Mouse (Mus musculus) bone marrow, adult 2 months (tissue): ENCODE results near the gene Spata18. TPM values are rescaled to one million over a fixed set of nuclear protein-coding genes. Genes with fewer than 3 reads are reported as not detected.

Source experiments
- H3K27ac ChIP-seq: fragments of 200-500 bp; 2 replicates; pipeline ENCODE4 v1.5.1; 2012; ENCODE audit warnings: low read depth, mild to moderate bottlenecking, control low read depth, inconsistent platforms, low read length; ENCODE audit not compliant: control insufficient read depth, poor library complexity, insufficient read depth
- H3K4me1 ChIP-seq: fragments of 200-500 bp; 2 replicates; pipeline ENCODE4 v1.6.1; 2011; ENCODE audit warnings: low read length; ENCODE audit not compliant: control insufficient read depth, insufficient read depth
- H3K4me3 ChIP-seq: fragments of 200-500 bp; replicated peaks from 2 replicates; pipeline ENCODE3; 2011; ENCODE audit warnings: mild to moderate bottlenecking, low read depth, low read length, control low read depth; ENCODE audit not compliant: control insufficient read depth
- CTCF ChIP-seq: fragments of 200-500 bp; IDR thresholded peaks from 2 replicates; pipeline ENCODE4 v1.5.1; 2011; ENCODE audit warnings: low read length, control low read depth; ENCODE audit not compliant: control insufficient read depth, insufficient read depth
- POLR2A ChIP-seq: fragments of 200-500 bp; IDR thresholded peaks from 2 replicates; pipeline ENCODE4 v1.6.1; 2011; ENCODE audit warnings: low read depth, mild to moderate bottlenecking, control low read depth, low read length, borderline replicate concordance; ENCODE audit not compliant: control insufficient read depth
- WGBS: fragments of 180-500 bp; shearing (Covaris S2); methylation state at CpG from one replicate; pipeline ENCODE4 v1.1.7; 2018; 5-methylcytosine and 5-hydroxymethylcytosine counted together
- polyA plus RNA-seq: library from polyadenylated mRNA; stranded (reverse); fragments of >200 nt; gene quantifications from 2 replicates; pipeline ENCODE4 v1.2.4, GENCODE M21; 2011; ENCODE audit warnings: low replicate concordance; ENCODE audit not compliant: missing spikeins, insufficient read depth, insufficient read length

Spata18 gene
- polyA plus RNA-seq, 1 experiment = not detected

DNA sequence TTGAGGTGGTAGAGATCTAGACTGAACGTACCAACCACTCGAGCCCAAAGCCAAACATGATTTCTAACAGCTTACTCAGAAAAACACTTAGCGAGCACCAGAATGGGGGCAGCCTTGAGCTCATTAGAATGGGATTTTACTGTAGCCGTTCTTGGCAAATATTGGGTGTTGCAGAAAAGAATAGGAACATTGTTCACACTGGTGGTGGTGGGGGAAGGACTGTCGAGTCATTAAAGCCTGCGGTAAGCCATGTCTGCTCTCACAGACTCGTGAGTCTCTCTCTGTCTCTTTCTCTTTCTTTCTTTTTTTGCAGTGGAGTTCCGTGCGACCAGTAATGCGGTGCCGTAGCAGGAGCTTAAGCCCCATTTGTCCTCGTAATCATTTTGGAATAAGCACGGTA lies 25.4 kb downstream of the Spata18 start:
- H3K4me3 ChIP-seq = no peak overlapping the region
- WGBS = 77% methylated on average over 13 of the region's 13 CpGs
- TF ChIP-seq POLR2A = no peak
- TF ChIP-seq CTCF = no peak
- H3K4me1 ChIP-seq = no peaks in the 10 kb centered on the region
- H3K27ac ChIP-seq = no peak overlapping the region

DNA sequence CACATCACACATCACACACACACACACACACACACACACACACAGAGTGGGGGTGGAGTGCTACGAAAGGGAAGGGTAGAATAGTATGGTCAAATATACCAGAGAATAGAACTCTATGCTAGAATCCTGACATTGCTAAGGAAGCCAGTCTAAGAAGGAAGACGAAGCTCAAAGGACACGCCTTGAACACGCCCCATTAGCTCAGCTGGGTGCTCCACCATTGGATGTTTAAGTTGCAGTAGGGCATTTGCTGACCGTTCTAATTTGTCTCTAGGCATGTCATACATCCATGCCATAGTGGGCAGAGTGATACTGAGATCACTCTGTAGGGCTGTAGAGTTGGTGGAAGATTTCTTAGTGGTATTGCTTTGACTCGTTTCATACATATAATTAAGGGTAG lies 32.0 kb downstream of the Spata18 start:
- Histone ChIP-seq H3K27ac (no peak overlapping the region), H3K4me1 (no peaks in the 10 kb centered on the region), H3K4me3 (no peak overlapping the region)
- TF ChIP-seq CTCF = no peak
- no peak for TF ChIP-seq POLR2A
- WGBS = 65% methylated on average over 6 of the region's 6 CpGs

DNA sequence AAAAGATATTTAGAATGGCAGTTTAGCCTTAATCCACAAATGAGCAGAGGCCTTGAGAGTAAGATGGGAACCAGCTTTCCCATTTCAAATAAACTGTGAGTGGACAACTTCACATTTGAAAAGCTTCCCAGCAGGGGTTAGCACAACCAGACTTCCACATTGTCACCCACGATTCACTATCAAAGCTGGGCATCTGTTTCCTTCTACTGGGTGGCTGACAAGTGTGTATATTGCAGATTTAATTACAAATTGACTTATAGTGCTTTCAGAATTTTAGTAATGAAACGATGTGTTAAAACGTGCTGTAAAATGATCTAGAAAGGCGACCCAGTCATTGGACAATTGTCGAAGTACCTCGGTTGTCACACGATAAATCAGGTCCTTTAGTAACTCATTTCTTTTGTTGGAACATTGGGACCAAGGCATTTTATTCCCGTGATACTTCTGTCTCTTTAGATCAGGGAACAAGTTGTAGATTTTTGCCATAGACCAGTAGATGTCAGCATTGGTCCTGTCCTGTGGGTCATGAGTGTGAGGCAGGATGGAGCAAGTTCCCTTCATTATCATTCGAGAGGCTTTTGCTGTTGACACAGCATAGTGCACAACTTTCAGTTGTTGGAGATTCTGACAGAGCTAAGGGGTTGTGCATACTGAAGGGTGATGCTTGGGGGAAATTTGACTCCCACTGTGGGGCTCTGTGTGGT lies 32.7 kb downstream of the Spata18 start:
- TF ChIP-seq POLR2A = no peak
- TF ChIP-seq CTCF = no peak
- H3K4me3 ChIP-seq = no peak overlapping the region
- H3K27ac ChIP-seq = no peak overlapping the region
- no peaks in the 10 kb centered on the region for H3K4me1 ChIP-seq
- WGBS = 24% methylated on average over 9 of the region's 9 CpGs

DNA sequence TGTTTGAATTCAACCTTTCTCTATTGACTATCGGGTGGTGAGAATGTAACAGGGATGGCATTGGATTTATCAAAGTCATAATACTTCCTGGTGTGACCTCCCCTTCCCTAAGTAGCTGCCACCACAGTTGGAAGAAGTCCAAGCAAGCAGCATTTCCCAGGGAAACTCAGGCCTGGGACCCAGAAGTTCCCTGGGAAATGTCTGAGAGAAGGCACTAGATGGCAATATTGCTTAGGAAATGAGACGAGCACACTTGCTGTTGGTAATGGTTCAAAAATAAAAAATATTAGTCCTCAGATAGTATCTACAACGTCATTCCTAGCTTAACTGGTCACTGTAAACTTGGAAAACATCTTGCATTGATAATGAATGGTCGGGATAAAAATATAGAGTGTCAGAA lies 35.0 kb downstream of the Spata18 start:
- no peak overlapping the region for H3K4me3 ChIP-seq
- 28% methylated on average over 4 of the region's 4 CpGs for WGBS

DNA sequence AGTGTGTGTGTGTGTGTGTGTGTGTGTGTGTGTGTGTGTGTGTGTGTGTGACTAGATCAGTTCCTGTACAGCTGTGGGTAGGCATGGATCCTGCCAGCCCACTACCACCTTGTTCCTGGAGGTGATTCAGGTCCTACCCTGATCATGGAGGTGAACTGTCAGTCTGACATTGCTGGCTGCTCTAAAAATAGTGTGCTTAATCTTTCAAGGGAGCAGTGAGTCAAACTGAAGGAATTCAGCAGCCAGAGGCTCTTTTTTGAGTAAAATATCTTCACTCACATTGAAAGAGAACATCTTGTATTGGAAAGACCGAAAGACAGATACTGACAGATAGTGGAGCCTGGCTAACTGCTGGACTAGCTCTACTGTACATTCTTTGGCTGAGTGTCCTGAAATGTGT lies 37.4 kb downstream of the Spata18 start:
- TF ChIP-seq CTCF (no peak), POLR2A (no peak)
- WGBS = 86% methylated on average over 1 of the region's 1 CpGs
- Histone ChIP-seq H3K4me1 (no peaks in the 10 kb centered on the region), H3K4me3 (no peak overlapping the region), H3K27ac (no peak overlapping the region)

More for the DNA sequence above, 35.0 kb downstream of the Spata18 start:
- H3K4me1 ChIP-seq = no peaks in the 10 kb centered on the region
- H3K27ac ChIP-seq = no peak overlapping the region
- TF ChIP-seq CTCF (no peak), POLR2A (no peak)

DNA sequence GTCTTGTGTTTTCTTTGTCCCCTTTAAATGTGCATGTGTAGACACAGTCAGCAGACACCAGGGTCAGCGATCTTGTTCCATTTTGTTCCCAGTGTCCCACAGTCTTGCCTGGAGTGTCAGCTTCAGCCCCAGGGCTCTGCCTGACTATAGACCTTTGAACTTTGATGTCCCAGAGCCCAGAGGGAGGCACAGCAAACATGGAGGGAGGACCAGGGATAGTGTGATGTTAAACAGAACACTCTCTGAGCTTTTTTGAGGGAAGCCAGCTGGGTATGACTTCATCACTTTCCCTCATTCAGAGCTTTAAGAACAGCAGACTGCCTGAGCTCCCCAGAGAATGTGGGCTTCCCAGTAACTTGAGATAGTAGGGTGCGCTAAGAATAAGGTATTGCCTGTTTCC lies 39.0 kb downstream of the Spata18 start:
- no peaks in the 10 kb centered on the region for H3K4me1 ChIP-seq
- 75% methylated on average over 2 of the region's 2 CpGs for WGBS
- TF ChIP-seq POLR2A (no peak), CTCF (no peak)
- no peak overlapping the region for H3K27ac ChIP-seq
- no peak overlapping the region for H3K4me3 ChIP-seq

DNA sequence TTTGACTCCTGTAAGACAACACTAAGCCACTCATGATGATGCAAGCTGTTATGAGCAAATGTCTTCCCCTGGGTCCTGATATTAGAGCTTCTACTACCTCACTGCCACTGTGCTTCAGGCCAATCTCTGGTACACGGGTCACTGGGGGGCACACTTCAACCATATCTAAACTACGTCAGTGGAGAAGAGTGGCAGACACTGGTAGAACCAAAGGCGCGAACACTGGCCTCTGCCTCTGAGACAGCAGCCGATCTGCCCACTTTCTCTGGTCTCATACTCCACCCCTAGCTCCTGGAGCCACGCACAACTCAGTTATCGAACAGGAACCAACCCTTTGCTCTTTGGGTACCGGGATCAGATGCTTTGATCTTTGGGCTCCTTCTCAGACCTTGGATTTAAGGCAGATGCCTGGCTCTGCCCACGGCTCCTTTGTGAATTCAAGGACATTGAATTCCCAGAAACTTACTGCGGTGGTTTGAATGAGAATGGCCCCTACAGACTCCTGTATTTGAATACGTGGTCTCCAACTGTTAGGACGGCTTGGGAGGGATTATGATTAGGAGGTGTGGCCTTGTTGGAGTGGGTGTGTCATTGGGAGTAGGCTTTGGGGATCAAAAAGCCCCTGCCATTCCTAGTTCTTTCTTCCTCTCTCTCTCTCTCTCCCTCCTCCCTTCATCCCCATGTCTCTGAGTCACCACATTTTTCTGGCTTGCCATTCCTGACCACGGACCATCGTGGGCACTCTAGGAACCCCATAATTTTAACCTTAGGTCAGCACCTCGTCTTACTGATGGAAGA lies 40.7 kb downstream of the Spata18 start:
- Histone ChIP-seq H3K27ac (no peak overlapping the region), H3K4me3 (no peak overlapping the region), H3K4me1 (no peaks in the 10 kb centered on the region)
- TF ChIP-seq CTCF = no peak
- no peak for TF ChIP-seq POLR2A
- WGBS = 60% methylated on average over 15 of the region's 15 CpGs

DNA sequence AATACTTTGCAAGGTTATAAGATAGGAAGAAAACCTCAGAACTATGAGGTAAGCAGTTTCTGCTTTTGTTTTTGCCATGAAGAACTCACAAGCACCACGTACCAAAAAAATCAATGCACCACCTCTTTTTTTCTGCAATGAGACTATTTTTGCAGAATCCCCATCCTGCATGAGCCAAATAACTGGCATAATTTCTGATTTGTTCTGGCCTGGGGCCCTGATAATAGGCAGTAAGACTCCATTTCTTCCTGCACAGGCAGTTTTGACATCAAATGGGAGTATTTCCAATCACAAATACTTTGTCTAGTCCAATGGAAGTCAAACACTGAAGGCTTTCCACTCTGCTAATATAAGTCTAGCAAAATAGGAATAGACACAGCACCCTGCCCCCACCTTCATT lies 42.6 kb downstream of the Spata18 start:
- TF ChIP-seq CTCF = no peak
- TF ChIP-seq POLR2A = no peak
- 56% methylated on average over 1 of the region's 1 CpGs for WGBS
- Histone ChIP-seq H3K27ac (no peak overlapping the region), H3K4me1 (no peaks in the 10 kb centered on the region), H3K4me3 (no peak overlapping the region)
